Mouse (Mus musculus): ENCODE measurements around the gene Glyatl3. TPM values are rescaled to one million over a fixed set of nuclear protein-coding genes. Genes with fewer than 3 reads are reported as not detected.

Glyatl3 gene
- total RNA-seq, 1 experiment from 2014 or later: not detected

DNA sequence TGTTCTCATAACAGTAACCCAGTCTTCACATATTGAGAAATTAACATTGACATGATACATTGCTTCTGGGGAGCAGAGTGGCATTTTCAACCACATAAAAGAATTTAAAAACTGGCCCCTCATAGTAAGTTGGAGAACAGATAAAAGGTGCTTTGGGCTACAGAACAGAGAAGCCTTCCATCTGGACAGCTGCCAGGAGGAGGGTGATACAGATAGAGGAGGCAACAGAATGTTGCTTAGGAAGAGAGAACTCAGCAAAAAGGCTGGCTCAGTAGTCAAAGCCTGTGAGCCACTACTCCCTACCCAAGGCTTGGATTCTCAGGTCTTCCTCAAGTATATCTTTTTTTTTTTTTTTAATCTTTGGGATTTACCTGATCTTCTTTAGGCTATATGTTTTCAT, 59.1 kb downstream of the Glyatl3 start:
- DNase-seq: no peak

Other genes with a start within 250 kb of the Glyatl3 start
- gene Esp1, start 187.2 kb downstream of the Glyatl3 start, total RNA-seq (2021): not detected in 2 replicates
- not detected in 2 replicates for gene Crisp2, start 107.3 kb downstream of the Glyatl3 start, total RNA-seq (2021)
- not detected in 2 replicates for gene Rhag, start 103.2 kb downstream of the Glyatl3 start, total RNA-seq (2021)
- 0.79 and 1.3 TPM in 2 replicates for gene 9130008F23Rik, start 33.8 kb downstream of the Glyatl3 start, total RNA-seq (2021)
- gene Mut, start 20.3 kb upstream of the Glyatl3 start, total RNA-seq (2021): 151 and 213 TPM in 2 replicates
- gene Cenpq, start 20.7 kb upstream of the Glyatl3 start, total RNA-seq (2021): 9.1 and 10.1 TPM in 2 replicates

All from adrenal gland, postnatal 25 days (tissue).